Mouse (Mus musculus): Measurements from ENCODE around the gene Msmp.
A peak's percentile ranks its signal among the peaks of the same experiment; 100 is the strongest.
"Not testable (repeated sequence)": the region's sequence is repeated elsewhere in the genome, so short reads cannot be mapped to it uniquely, and the experiment has no call there.

Msmp gene

DNA sequence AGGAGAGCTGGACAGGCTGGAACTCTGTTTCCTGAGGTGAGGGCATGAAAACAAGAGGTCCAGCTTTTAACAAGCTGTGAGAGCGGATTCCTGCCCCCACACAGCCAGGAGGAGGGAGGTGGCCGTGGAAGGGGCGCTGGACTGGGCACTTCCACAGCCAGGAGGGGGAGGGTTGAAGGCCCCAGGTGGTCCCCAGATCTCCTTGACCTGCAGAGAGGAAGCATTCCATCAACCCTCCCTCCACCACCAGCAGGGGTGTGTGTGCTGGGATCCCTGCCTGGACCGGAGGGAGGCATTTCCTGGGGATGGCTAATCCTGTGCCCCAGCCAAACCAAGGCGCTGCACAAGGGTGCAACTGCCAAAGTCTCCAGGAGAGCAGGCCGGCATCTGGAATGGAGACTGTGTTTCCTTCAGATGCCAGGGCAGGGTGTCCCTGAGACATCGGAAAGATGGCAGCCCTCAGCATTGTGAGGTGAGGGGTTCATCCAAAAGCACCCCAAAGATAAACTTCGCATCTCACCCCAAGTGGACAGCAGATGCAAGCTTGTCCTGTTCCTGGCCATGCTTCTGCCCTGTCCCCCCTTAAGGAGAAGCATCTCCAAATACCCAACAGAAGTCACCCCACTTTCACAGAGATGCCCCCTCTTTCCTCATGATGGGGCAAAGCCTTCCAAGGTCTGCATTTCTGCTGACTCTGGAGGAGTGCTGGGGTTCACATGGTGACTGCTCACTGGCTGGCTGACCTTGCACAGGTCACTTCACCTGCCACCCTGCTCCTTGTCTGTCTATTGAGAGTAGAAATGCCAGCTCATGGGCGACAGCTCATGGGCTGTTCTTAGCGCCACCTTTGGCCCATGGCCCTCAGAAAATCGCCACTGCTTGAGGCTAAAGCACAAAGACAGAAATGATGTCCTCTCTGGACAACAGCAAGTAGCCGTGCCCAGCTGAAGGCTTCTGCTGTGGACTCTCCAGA, at the start of gene Msmp:
Gene Msmp, minus strand, starts transcription at position 51 of the 973 bp plus-strand sequence.
- peak; percentile 8 for DNase-seq

- no peak for DNase-seq
These were observed 49.4 kb upstream of the Msmp start for GRCm38 (mm10) chr4:43633736-43634135.

DNA sequence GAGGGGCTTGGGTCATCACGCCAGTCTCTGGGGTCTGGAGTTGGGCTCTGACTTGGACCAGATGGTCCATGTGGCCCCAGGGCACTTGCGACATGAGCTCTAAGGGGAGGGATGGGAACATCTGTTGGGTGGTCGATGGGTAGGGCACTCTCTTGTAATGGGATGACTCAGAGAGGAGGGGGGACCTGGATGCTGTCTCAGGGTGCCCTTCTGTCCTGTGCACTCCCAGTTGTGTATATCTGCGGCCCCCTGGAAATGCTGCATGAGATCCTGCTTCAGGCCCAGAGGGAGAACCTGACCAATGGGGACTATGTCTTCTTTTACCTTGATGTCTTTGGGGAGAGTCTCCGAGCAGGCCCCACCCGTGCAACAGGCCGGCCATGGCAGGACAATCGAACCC, 49.0 kb upstream of the Msmp start:
- DNase-seq = peak; percentile 27

DNA sequence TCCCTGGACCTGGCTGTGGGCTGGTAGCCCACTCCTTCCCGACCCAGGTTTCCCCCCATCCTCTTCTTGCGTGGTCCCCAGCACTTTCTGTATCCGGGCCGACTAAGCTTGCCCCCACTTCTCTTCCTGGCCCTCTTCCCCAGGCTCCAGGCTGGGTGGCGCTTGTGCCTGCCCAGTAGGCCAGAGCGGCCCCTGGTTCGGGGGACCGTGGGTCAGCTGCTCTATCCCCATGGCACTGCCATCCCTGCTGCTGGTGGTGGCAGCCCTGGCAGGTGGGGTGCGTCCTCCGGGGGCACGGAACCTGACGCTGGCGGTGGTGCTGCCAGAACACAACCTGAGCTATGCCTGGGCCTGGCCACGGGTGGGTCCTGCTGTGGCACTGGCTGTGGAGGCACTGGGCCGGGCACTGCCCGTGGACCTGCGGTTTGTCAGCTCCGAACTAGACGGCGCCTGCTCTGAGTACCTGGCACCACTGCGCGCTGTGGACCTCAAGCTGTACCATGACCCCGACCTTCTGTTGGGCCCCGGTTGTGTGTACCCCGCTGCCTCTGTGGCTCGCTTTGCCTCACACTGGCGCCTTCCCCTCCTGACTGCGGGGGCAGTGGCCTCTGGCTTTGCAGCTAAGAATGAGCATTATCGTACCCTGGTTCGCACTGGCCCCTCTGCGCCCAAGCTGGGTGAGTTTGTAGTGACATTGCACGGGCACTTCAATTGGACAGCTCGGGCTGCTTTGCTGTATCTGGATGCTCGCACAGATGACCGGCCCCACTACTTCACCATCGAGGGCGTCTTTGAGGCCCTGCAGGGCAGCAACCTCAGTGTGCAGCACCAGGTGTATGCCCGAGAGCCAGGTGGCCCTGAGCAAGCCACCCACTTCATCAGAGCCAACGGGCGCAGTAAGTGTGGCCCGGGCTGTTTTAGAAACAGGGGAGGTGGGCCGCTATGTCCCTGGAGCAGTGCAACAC, 47.9 kb upstream of the Msmp start:
- DNase-seq = peak; percentile 70

GRCm38 (mm10) chr4:43631046-43631955, 47.0 kb upstream of the Msmp start, which contains the start of gene Npr2:
Gene Npr2, plus strand, starts transcription at chr4:43631935.
- DNase-seq = peak; percentile 52

- no peak for DNase-seq
These were observed 46.4 kb upstream of the Msmp start for GRCm38 (mm10) chr4:43630671-43631045.

GRCm38 (mm10) chr4:43630030-43630581, 45.8 kb upstream of the Msmp start:
- peak; percentile 96 for DNase-seq

GRCm38 (mm10) chr4:43629106-43629817, 45.0 kb upstream of the Msmp start:
- peak; percentile 76 for DNase-seq

GRCm38 (mm10) chr4:43620146-43620778, 36.0 kb upstream of the Msmp start:
- no peak for DNase-seq

DNA sequence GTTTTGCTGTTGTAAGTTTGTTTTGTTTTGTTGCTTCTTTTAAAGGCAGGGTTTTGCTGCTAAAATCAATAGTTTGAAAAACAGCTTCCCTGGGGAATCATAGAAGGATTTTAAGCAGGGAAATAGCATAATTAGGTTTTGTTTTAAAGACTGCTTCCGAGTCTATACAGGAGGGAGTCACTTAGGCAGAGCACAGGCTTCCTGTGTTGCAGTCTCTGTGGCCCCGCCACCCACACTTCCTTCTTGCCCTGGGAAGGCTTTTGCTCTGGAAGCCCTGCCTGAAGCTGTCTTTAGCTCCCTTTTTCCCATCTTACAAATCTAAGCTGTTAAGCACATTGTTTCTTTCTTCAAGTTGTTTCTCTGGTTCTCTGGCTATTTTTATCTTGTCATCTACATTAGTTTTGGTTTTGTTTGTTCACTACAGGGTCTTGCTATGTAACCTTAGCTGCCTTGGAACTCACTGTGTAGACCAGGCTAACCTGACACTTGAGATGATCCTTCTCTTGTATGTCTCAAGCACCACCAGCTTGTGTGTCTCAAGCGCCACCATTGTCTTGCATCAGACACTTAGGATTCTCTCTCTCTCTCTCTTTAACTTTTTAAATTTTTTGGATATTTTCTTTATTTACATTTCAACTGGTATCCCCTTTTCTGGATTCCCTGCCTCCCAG, 28.9 kb upstream of the Msmp start:
- no peak for DNase-seq

DNA sequence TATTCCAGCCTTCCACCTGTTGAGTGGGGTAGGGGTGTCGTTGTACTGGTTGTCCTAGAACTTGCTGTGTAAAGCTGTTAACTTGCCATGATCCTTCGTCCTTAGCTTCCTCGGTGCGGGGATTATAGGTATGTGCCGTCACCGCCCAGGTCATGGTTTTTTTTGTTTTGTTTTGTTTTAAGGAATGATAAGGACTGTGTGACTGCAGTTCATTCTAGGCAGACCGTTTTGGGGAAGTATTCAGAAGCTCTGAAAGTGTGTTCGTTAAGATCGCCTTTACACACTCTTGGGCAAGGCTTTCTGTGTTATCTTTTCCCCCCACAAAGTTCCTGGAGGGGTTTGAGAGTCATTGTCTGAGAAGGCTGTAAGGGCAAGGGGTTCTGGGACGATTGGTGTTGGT, 28.2 kb upstream of the Msmp start:
- DNase-seq = no peak

DNA sequence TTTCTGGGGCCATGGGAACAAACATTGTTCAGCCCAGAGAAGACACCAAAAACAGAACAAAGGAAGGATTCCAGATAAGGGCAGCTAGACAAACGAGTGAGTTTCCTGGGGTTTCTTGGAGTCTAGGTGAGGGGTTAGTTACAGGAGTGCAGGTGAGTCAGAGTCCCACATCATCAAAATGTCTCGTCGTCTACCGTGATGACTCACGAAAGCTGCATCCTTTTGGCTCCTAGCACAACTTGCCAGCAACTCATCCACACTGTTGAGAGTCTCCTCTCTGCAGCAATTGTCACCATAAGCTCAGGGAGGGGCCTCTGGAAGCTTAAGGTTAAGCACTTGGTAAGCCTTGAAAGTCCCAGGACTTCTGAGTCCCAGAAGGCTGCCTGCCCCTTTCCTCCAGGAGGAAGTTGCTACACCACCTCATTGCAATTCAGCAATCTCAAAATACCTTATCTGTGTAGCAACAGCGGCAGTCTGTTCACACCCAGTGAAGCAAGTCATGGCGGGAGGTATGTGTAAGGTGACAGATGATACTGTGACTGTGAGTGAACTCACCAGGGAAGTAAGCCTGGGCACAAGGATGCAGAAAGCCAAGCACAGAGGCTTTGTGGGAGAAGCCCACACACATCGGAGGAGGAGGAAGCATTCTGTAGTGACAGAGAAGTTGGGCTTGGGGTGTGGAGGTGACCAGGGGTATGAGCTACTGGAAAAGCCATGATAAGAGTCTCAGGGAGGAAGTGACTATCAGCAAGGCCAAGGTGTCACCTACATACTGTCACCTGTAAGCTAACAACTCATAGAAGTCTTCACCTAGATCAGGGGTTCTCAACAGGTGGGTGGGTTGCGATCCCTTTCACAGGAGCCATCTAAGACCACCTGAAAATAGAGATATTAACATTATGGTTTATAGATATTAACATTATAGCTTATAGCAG, 20.7 kb upstream of the Msmp start:
- no peak for DNase-seq

GRCm38 (mm10) chr4:43604099-43604498, 19.8 kb upstream of the Msmp start:
- no peak for DNase-seq

DNA sequence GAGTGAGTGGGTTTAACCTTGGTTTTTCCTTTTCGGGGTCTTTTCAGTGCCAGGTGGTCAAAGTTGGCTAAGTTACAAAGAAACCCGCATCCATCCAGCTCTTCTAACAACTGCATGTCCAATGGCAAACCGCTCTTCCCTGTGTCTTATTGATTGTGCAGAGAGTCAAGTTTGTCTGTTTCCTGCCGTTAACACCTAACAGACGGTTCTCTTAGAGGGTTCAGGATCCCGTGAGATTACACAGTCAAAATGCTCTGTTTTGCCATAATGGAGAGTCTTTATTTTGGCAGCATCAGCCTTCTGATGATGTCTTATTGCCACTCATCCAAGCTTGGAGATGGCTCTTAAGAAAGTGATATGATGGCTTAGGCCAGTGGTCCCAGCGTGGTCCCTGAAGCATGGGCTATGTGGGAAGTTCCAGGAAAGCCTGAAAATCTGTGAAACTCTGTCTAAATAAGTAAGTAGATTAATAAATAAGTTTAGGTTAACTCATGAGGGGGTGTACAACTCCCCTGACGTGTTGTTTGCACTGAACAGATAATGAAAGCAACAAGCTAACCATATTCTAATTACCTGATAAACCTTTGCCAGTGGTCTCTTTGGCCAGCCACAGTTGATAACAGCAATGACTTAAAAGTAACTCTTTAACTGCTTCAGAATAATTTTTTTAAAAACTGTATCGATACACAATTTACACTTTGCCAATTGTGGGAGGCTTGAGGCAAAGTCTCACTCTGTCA, 16.1 kb upstream of the Msmp start:
- no peak for DNase-seq

DNA sequence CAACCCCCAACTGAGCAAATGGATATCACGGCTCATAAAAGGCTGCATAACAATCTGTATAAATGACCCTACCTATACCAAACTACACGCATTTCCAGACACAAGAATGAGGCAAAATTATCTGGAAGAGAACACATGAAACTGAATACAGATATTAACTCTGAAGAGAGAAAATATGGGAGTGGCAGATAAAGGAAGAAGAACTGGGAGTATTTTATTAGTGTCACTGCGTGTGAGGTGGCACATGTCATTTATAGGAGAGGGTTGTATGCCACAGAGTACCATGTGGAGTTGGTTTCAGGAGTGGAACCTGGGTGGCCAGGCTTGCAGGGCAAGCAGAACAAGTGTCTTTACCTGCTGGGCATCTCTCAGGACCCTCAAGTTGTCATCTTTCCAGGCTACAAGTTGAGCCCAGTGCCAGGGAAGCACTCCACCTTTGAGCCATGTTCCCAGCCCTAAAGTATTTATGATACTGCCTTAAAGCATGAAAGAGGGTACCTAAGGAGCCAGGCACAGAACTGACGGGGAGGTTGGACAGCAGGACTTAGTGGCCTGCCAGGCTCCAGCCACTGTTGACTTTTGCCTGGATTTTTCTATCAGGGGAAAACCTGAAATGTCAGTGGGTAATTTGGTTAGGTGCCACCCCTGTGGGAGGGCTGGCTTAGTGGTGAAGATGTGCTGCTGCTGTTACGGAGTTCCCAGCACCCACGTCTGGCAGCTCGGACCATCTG, 14.5 kb upstream of the Msmp start:
- DNase-seq = no peak

GRCm38 (mm10) chr4:43598200-43598599, 13.9 kb upstream of the Msmp start:
- no peak for DNase-seq

- DNase-seq = not testable (repeated sequence)
These were observed 12.3 kb upstream of the Msmp start for GRCm38 (mm10) chr4:43596597-43596996.

GRCm38 (mm10) chr4:43593453-43593852, 9.2 kb upstream of the Msmp start:
- DNase-seq = no peak

Data from cerebellum, adult 9-10 months (tissue).